Mouse (Mus musculus) layer of hippocampus, postnatal 25 days (tissue): ENCODE measurements around the gene Wnt5b. TPM values are rescaled to one million over a fixed set of nuclear protein-coding genes. Genes with fewer than 3 reads are reported as not detected.

Experiments
- DNase-seq, 2 experiments: peaks; one replicate each; pipeline ENCODE4 v3.0.0; 2022; ENCODE audit warnings: mixed read lengths in 2 of 2, low spot score in 1 of 2; ENCODE audit errors: extremely low spot score in 1 of 2
- total RNA-seq, 2 experiments: library from RNA; stranded (reverse); gene quantifications; 2 replicates each; pipeline ENCODE4 v1.2.3; 2021

Wnt5b gene
- total RNA-seq, 2 experiments from 2014 or later, result 1.9 to 2.0 TPM

DNA sequence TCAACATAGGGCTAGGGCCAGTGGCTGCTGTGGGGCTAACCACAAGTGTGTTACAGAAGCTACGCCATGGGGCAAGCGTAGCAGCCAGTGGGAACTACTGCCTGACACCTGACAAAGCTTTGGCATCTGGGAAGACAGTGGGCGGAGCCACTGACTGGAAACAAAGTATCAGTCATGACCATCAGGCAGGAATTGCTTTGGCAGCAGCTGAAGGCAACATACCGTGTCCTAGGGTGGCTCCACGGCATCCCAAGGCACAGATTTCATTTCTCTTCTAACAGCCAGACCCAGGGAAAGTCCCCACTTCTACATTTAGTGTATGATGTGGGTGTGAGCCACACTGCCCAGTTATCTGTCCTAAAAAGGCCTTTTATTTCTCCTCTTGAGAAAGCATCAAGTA lies 17.6 kb downstream of the Wnt5b start:
- no peak for DNase-seq

DNA sequence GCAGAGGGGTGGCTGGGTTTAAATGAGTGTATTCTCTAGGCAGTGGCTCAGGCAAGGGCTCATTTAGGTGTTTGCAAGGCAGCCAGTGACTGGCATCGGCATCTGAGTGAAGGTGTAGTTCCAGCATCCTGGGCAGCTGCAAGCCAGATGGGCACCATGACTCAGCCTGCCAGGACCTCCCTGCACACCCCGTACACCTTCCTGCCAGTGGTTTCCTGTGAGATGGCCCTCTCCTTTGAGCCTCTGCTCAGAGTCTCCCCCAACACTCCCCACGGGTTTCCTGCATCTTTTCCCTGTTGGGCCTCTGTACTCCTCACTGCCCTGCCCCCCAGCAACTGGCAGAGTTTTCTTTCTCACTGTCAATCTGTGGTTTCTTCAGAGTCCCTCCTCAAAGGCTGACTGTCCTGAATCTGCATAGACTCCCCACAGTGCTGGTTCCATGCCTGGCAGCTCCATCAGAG lies 22.2 kb downstream of the Wnt5b start:
- DNase-seq, result peak in 1 of 2 experiments; percentile 14

- DNase-seq, result no peak
Observed at GRCm38 (mm10) chr6:119521482-119521900, 22.7 kb downstream of the Wnt5b start.

DNA sequence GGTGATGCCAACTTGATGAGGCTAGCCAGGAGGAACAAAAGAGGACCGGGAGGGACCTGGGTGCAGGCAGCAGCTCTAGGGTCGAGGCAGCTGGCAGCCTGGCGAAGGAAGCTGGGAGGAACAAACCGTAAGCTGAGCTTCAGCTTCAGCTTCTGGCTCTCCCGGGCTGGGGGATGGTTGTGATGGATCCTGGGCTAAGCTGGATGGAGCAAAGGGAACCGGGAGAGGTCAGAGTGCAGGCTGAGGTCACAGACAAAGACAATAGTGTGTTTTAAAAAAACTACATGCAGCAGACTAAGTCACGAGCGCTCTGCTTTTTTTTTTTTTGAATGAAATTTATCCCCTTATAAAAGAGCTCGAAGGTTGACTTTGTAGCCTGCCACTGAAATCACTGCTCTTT lies 23.4 kb downstream of the Wnt5b start:
- DNase-seq, result no peak

DNA sequence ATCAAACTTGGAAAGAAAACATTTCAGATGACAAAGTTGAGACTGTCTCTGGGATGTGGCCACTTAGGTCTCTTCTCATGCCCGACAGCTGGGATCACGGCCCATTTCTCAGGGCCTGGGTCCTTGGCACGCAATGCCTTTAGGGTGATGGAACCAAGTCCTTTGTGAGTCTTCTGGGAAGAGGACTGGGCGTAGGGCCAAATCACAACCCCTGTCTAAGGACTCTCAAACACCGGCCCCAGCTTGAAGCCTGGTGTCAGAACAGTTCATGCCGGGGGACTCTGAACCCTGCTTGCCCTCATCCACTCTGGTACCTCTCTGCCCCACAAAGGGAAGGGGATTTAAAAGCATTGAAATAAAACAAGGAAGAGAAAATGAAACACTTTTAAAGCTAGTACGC lies 30.1 kb downstream of the Wnt5b start:
- DNase-seq, result no peak

- no peak for DNase-seq
Observed at GRCm38 (mm10) chr6:119513452-119513851, 30.7 kb downstream of the Wnt5b start.

GRCm38 (mm10) chr6:119512701-119513100 lies 31.4 kb downstream of the Wnt5b start:
- no peak for DNase-seq

DNA sequence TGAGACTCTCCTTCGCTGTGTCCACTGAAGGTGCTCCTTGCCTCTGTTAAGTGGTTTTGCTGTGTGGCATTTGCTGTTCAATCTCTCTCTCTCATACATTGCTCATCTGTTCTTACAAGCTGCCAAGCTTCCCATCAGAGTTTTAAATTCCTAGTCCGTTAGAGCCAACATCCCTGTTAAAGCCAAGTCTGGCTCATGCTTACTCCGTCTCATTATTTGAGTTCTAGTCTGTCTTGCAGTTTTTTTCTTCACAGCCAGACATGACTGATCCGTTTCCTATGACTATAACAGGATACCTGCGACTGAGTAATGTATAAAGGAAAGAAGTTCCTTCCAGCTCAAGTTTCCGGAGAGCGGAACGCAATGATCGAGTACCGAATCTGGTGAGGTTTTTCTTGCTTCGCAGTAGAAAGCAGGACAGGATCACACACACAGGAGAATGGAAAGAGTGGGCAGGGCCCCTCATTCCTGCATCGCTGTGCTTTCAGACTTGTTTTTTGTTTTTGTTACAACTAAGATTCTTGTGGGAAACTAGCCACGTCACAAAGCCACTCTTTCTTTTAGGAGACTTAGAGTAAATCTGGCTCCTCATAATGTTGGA lies 34.6 kb downstream of the Wnt5b start:
- no peak for DNase-seq

GRCm38 (mm10) chr6:119508634-119509375 lies 35.3 kb downstream of the Wnt5b start:
- no peak for DNase-seq

- no peak for DNase-seq
Observed at GRCm38 (mm10) chr6:119508221-119508620, 35.9 kb downstream of the Wnt5b start.

- no peak for DNase-seq
Observed at GRCm38 (mm10) chr6:119505525-119506225, 38.5 kb downstream of the Wnt5b start.

- DNase-seq, result no peak
Observed at GRCm38 (mm10) chr6:119504756-119505155, 39.4 kb downstream of the Wnt5b start.

DNA sequence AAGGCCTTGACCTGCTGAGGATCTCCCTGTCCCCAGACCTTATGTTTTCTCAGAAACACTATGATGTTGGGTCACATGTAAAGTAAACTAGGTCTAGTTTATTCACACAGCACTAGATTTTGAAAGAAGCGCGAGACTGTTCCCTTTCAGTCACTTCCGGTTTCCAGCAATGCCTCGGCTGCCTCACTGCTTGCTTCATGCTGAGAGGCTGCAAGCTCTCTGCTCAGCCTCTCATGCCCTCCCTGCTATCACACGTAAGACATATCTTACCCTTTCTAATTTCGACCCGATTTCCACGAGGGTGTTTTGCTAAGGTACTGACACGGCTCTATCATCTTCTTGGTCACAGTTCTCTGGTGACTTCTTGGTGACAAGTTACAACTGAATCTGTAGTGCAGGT lies 42.1 kb downstream of the Wnt5b start:
- DNase-seq, result no peak

- DNase-seq, result no peak
Observed at GRCm38 (mm10) chr6:119500086-119500485, 44.1 kb downstream of the Wnt5b start.

- no peak for DNase-seq
Observed at GRCm38 (mm10) chr6:119499271-119499670, 44.9 kb downstream of the Wnt5b start.

GRCm38 (mm10) chr6:119492630-119493014 lies 51.5 kb downstream of the Wnt5b start:
- DNase-seq, result no peak

DNA sequence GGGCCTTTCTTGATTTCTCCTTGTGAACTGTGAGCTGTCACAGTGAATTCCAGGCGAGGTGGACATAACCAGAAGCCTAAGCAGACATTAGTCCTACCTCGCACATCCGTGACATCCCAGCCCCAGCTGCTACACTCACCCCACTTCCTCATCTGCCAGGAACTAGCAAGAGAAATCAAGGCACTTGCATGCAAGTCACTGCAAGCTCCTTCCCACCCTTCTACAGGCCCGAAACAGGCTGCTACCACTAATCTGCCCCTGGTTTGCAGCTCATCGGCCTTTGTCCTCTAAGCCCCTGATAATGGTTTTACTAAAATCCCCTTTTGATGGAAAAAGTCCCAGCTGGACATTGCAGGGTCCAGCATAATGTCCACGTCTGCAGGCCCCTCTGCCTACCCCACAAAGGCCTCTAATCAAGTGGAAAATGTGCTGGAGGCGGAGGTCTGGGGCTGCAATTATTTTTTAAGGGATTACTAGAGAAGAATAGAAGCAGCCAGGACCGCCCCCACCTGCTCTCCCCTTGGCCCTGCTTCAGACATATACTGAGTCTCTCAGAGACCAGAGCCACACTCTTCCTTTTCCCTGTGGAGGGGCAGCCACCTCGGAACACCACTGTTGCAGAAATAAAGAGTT lies 52.0 kb downstream of the Wnt5b start:
- DNase-seq, result no peak

GRCm38 (mm10) chr6:119491006-119491405 lies 53.1 kb downstream of the Wnt5b start:
- DNase-seq, result no peak

DNA sequence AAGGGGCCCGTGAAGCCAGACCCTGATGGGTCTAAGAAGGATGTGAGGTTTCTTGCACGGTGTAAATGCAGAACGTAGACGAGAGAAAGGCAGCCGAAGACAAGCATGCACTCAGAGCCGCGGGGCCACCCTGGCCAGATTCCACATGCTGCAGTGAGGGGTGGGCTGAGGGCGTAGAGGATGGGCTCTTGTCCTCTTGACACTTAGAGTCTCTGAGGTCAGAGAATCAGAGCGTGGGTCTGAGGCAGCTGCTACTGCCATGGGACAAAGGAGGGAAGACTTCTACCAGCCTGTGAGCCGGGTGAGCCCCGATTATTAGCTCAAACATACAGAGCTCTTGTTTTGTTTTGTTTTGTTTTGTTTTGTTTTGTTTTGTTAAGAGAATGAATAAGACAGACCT lies 53.6 kb downstream of the Wnt5b start:
- DNase-seq, result no peak

- DNase-seq, result peak in 1 of 2 experiments; percentile 52
Observed at GRCm38 (mm10) chr6:119489765-119490164, 54.4 kb downstream of the Wnt5b start.

GRCm38 (mm10) chr6:119487619-119488018 lies 56.5 kb downstream of the Wnt5b start:
- DNase-seq, result no peak
